Mouse (Mus musculus) layer of hippocampus, adult 2 months (tissue): Measurements from ENCODE around the gene Tbcel. TPM values are rescaled to one million over a fixed set of nuclear protein-coding genes. Genes with fewer than 3 reads are reported as not detected.

Source experiments
- DNase-seq, 2 experiments: peaks; one replicate each; pipeline ENCODE4 v3.0.0; 2022; ENCODE audit warnings: low spot score in 2 of 2
- H3K27ac ChIP-seq: fragments of 200-600 bp; 2 replicates; pipeline ENCODE4 v1.8.1; 2022
- H3K4me3 ChIP-seq: fragments of 200-600 bp; 2 replicates; pipeline ENCODE4 v1.8.1; 2022; ENCODE audit warnings: mild to moderate bottlenecking
- CTCF ChIP-seq: fragments of 200-600 bp; conservative IDR thresholded peaks from 2 replicates; pipeline ENCODE4 v1.8.1; 2022; ENCODE audit warnings: antibody characterized with exemption, mild to moderate bottlenecking, moderate library complexity
- long read RNA-seq, 2 experiments: library from polyadenylated mRNA; stranded (forward); transcript quantifications; one replicate each; pipeline ENCODE4 v2.0.0; 2021; ENCODE audit warnings: borderline mapping rate in 2 of 2
- total RNA-seq, 2 experiments: library from RNA; stranded (reverse); gene quantifications; 2 replicates each; pipeline ENCODE4 v1.2.3; 2021

The Tbcel gene
- 10 to 100 TPM; 57.9 to 61.0 TPM for total RNA-seq
- long read RNA-seq, experiment 1, full-length matches to known transcripts: 8 of 16 reads
- long read RNA-seq, experiment 1, partial matches to known transcripts: 1 of 16 reads
- long read RNA-seq, experiment 1, other reads (novel, unspliced or antisense): 7 of 16 reads
- long read RNA-seq, experiment 2, full-length matches to known transcripts: 11 of 20 reads
- long read RNA-seq, experiment 2, partial matches to known transcripts: 1 of 20 reads
- long read RNA-seq, experiment 2, other reads (novel, unspliced or antisense): 8 of 20 reads

- DNase-seq: no peak
- no peak within 1 kb of the TSS for H3K27ac ChIP-seq
- no peak within 1 kb of the TSS for H3K4me3 ChIP-seq
- no peak for TF ChIP-seq CTCF
Measured at GRCm38 (mm10) chr9:42507709-42508108, at the start of gene Tbcel. TSS of gene Tbcel (minus strand) at chr9:42507809.

- H3K4me3 ChIP-seq: no peak overlapping the region
- no peak for DNase-seq
- no peak overlapping the region for H3K27ac ChIP-seq
- no peak for TF ChIP-seq CTCF
Measured at GRCm38 (mm10) chr9:42555186-42555585, 47.6 kb upstream of the Tbcel start.

DNA sequence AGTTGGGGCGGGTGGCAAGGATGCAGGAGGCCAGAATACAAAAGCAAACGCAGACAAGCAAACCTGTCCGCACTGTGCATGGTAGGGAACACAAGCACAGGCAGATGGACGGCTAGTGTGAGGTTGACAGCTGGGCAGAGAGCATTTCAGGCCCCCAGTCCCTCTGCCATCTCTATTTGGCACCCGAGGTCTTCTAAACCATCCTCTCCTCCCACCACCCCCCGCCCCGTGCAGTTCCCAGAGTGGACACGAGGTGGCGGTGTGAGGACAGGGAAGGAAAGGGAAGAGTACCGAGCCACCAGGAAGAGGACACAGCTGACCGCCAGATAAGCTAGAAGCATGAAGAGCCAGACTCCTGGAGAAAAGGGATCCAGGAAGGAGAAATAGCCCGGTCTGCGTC is 42.5 kb upstream of the Tbcel start:
- DNase-seq: peak; percentile 73 to 94
- peak; percentile 99 for TF ChIP-seq CTCF
- Histone ChIP-seq H3K27ac (peak overlapping the region; percentile 67), H3K4me3 (no peak overlapping the region)

DNA sequence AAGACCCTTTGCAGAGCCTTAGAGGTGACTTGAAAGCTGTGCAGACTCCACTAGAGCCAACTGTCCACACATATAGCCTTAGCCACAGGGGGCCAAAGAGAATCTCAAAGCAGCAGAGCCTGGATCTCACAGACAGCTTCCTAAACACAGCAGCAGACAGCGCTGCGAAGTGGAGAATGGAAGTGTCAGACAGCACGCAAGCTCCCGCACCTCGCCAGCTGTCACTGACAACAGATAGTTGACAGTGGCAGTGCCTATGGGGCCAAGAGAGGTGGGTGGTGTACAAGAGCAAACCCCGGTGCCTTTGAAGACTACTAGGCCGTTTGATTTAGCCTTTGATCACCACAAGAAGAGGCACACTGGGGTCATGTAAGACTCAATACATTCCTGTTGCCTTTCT is 41.4 kb upstream of the Tbcel start:
- no peak for TF ChIP-seq CTCF
- Histone ChIP-seq H3K4me3 (no peak overlapping the region), H3K27ac (0 out of 2 replicates have a peak overlapping the region, but pooled peaks have one; percentile 2)
- DNase-seq: no peak

- Histone ChIP-seq H3K27ac (peak overlapping the region; percentile 55; the same call in 1 of the 2 replicates), H3K4me3 (no peak overlapping the region)
- peak in 1 of 2 experiments; percentile 43 for DNase-seq
- TF ChIP-seq CTCF: no peak
Measured at GRCm38 (mm10) chr9:42544521-42544920, 36.9 kb upstream of the Tbcel start.

DNA sequence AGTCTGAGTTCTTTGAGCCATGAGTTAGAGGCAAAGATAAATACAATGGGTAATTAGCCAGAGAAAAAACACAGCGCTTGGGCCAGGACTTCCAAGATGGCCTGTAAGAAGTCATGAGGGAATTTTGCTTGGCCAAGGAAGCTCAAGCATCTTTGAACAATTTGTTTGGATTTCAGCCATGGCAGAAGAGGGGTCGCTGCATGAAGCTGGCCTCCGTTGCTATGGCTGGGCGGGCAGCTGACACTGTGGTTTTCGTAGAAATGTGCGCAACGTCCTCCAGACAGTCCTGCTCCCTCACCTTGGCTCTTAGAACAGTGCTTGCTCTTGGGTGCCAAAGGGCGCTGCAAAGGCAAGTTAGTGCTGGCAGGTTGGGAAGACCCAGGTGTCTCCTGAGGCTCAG is 25.9 kb upstream of the Tbcel start:
- Histone ChIP-seq H3K27ac (no peak overlapping the region), H3K4me3 (no peak overlapping the region)
- no peak for DNase-seq
- TF ChIP-seq CTCF: no peak

GRCm38 (mm10) chr9:42533041-42533440 is 25.4 kb upstream of the Tbcel start:
- Histone ChIP-seq H3K27ac (no peak overlapping the region), H3K4me3 (no peak overlapping the region)
- TF ChIP-seq CTCF: no peak
- no peak for DNase-seq

- Histone ChIP-seq H3K4me3 (no peak overlapping the region), H3K27ac (no peak overlapping the region)
- no peak for TF ChIP-seq CTCF
- DNase-seq: no peak
Measured at GRCm38 (mm10) chr9:42531951-42532350, 24.3 kb upstream of the Tbcel start.

- H3K4me3 ChIP-seq: no peak overlapping the region
- DNase-seq: peak; percentile 70 to 71
- TF ChIP-seq CTCF: no peak
- peak overlapping the region; percentile 55 for H3K27ac ChIP-seq
Measured at GRCm38 (mm10) chr9:42530221-42531152, 22.9 kb upstream of the Tbcel start.

DNA sequence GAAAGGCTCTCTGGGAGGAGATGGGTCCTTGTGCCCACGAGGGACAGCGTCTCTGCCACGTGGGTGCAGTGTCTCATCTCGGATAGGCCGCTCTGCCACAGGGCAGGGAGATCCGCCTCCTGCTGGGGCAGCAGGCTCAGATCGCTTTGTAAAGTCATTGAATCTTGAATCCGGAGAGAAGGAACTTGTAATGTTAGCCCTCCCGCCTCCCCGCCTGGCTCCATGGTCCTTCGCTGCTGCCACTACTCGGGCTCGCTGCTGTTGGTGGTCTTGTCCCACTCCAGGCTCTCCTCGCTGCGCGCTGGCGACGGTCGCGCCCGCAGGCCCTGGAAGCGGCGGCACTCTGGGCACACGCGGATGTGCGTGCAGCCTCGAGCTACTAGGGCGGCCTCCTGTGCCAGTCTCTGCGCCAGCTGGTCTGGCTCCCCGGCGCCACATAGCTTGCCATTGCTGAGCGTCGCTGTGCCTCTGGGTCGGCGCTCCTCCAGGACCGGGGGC is 13.0 kb upstream of the Tbcel start:
- Histone ChIP-seq H3K27ac (peak overlapping the region; percentile 85), H3K4me3 (peak overlapping the region; percentile 47)
- TF ChIP-seq CTCF: peak; percentile 40; the same call in 1 of the 2 replicates
- DNase-seq: peak; percentile 46 to 48

DNA sequence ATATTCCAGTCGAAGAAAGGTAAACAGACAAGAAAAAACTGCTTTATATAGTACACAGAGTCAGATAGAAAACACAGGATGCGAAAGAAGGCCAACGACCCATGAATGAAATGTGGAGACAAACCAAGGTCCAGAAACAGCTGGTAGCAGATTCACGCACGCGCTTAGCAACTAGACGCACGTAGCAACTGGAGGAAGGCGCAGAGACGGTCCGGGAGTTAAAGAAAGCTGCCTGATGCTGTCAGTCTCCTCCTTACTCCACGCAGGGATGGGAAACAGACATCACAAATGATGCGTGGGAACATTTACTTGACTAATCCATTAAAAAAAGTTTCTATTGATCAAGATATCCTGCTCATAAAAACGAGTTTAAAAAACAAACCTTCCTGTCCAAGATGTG is 10.6 kb upstream of the Tbcel start:
- Histone ChIP-seq H3K27ac (0 out of 2 replicates have a peak overlapping the region, but pooled peaks have one; percentile 18), H3K4me3 (no peak overlapping the region)
- DNase-seq: peak in 1 of 2 experiments; percentile 43
- no peak for TF ChIP-seq CTCF

DNA sequence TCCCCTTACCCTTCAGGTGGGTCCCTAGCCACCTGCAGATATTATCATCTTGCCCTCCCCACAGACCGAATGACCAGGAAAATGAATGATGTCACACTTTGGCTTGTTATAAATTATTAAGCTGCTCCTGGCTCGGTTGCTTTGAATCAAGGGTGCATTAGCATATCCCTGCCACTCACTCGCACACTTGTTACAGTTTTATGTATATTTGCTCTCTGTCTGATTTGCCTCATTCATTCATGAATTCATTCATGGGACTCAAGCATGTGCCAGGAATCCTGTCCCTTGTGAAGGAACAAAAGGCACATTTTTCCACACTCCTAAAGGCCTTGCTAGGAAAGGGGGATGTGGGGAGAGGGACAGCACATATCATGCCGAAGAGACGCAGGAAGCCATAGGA is 5.5 kb upstream of the Tbcel start:
- no peak for TF ChIP-seq CTCF
- Histone ChIP-seq H3K27ac (no peak overlapping the region), H3K4me3 (no peak overlapping the region)
- DNase-seq: no peak

- TF ChIP-seq CTCF: no peak
Measured at GRCm38 (mm10) chr9:42512312-42512711, 4.7 kb upstream of the Tbcel start.

GRCm38 (mm10) chr9:42508235-42508634 is 626 bp upstream of the Tbcel start:
- no peak for DNase-seq
- TF ChIP-seq CTCF: no peak
- Histone ChIP-seq H3K27ac (no peak overlapping the region), H3K4me3 (no peak overlapping the region)

More at GRCm38 (mm10) chr9:42512312-42512711, 4.7 kb upstream of the Tbcel start:
- no peak overlapping the region for H3K4me3 ChIP-seq
- H3K27ac ChIP-seq: no peak overlapping the region
- DNase-seq: no peak
